Mouse (Mus musculus) G1E (cell line): Measurements from ENCODE around the gene Mrps12. TPM values are rescaled to one million over a fixed set of nuclear protein-coding genes. Genes with fewer than 3 reads are reported as not detected.

ENCODE experiments used
- ATAC-seq: 2 replicates; pipeline ENCODE4 v1.8.0; 2016; ENCODE audit warnings: mild to moderate bottlenecking; ENCODE audit not compliant: insufficient number of reproducible peaks, poor library complexity, low FRiP score, severe bottlenecking; ENCODE audit errors: extremely low read depth
- DNase-seq: peaks from one replicate; pipeline ENCODE4 v3.0.0; 2012; ENCODE audit warnings: low spot score
- H3K27me3 ChIP-seq: 2 replicates; pipeline ENCODE4 v1.6.1; 2012; ENCODE audit warnings: mild to moderate bottlenecking, low read length, inconsistent platforms; ENCODE audit not compliant: insufficient read depth
- H3K36me3 ChIP-seq: replicated peaks from 2 replicates; pipeline ENCODE3; 2012; ENCODE audit warnings: mild to moderate bottlenecking, inconsistent platforms
- H3K4me1 ChIP-seq: 2 replicates; pipeline ENCODE4 v1.6.1; 2012; ENCODE audit warnings: low read depth, low read length, inconsistent platforms, mixed read lengths; ENCODE audit not compliant: insufficient read depth
- H3K4me3 ChIP-seq: 2 replicates; pipeline ENCODE4 v1.5.1; 2012; ENCODE audit warnings: low read depth, mild to moderate bottlenecking, inconsistent platforms, low read length, moderate library complexity, mixed read lengths
- H3K9me3 ChIP-seq: replicated peaks from 2 replicates; pipeline ENCODE4 v1.6.1; 2012; ENCODE audit warnings: inconsistent platforms
- CTCF ChIP-seq: IDR thresholded peaks from 2 replicates; pipeline ENCODE4 v1.5.1; 2012; ENCODE audit warnings: low read depth, low read length, inconsistent platforms, mixed read lengths
- GATA1 ChIP-seq: IDR thresholded peaks from 2 replicates; pipeline ENCODE4 v1.6.1; 2012; ENCODE audit warnings: borderline replicate concordance, low read length, inconsistent platforms, mixed read lengths
- GATA2 ChIP-seq: IDR thresholded peaks from 2 replicates; pipeline ENCODE4 v1.6.1; 2012; ENCODE audit warnings: low read depth, low read length, inconsistent platforms, borderline replicate concordance
- POLR2AphosphoS5 ChIP-seq: IDR thresholded peaks from 2 replicates; pipeline ENCODE4 v1.6.1; 2012; ENCODE audit warnings: low read depth, low read length, inconsistent platforms; ENCODE audit not compliant: insufficient replicate concordance
- TAL1 ChIP-seq: conservative IDR thresholded peaks from 2 replicates; pipeline ENCODE4 v1.6.1; 2012; ENCODE audit warnings: low read depth, low read length, inconsistent platforms, mixed read lengths
- polyA plus RNA-seq: library from polyadenylated mRNA; stranded (reverse); fragments of >175 nt; gene quantifications from 2 replicates; pipeline ENCODE4 v1.2.3, GENCODE M21; 2012
- total RNA-seq, 2 experiments: library from RNA; stranded (forward) in 1 of 2; stranded (reverse) in 1 of 2; fragments of 200-1000 nt in 1 of 2; fragments of >200 nt in 1 of 2; fragmentation: Nextera tagmentation in 1 of 2; gene quantifications; 2 replicates each; pipeline ENCODE4 v1.2.3; 2014 to 2017

Mrps12 gene
- total and polyA plus RNA-seq, 3 experiments = 12.3 to 217 (median 24.8) TPM

DNA sequence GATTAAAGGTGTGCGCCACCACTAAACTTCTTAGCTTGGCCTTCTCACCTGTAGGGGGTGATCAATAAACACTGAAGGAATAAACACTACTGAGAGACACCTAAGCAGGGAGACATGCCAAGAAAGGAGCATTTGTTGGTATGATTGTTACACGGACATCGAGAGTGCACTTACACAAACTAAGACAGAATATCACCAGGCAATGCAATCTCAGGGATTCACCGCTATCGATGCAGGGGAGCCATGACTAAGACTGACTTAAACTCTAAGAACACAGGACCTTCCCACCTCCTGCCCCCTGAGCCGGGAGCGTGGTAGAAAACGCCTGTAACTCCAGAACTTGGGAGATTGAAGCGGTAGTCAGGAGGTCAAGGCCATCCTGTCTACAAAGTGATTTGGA is 671 bp downstream of the Mrps12 start:
- no peaks in the 10 kb centered on the region for H3K27me3 ChIP-seq
- no peaks in the 10 kb centered on the region for H3K9me3 ChIP-seq
- H3K36me3 ChIP-seq = peaks cover 52% of the 10 kb centered on the region
- DNase-seq = no peak
- peaks cover 39% of the 10 kb centered on the region for H3K4me1 ChIP-seq
- no peak for ATAC-seq
- peak overlapping the region; percentile 81 for H3K4me3 ChIP-seq
- no peak for TF ChIP-seq TAL1
- TF ChIP-seq CTCF = no peak

DNA sequence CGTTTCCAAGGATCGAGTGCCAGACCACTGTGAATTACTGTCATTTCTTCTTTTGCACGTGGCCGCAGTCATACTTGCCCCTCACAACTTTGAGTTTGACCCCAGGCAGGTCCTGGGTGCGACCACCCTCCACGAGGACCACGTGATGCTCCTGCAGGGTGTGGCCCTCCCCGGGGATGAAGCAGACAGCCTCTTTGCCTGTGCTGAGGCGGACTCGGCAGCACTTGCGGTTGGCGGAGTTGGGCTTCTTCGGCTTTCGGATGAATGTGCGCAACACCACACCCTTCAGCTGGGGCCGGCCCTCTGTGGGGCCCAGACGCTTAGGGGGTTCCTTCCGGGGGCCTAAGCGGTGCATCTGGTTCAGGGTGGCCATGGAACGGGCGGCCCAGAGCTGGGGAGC is 1.8 kb downstream of the Mrps12 start:
- H3K36me3 ChIP-seq = peaks cover 41% of the 10 kb centered on the region
- H3K4me3 ChIP-seq = peak overlapping the region; percentile 34; the same call in 1 of the 2 replicates
- DNase-seq (no peak), ATAC-seq (no peak)
- TF ChIP-seq TAL1 = no peak
- no peak for TF ChIP-seq POLR2AphosphoS5
- no peak for TF ChIP-seq GATA2
- no peak for TF ChIP-seq CTCF
- H3K4me1 ChIP-seq = peaks cover 42% of the 10 kb centered on the region
- H3K27me3 ChIP-seq = no peaks in the 10 kb centered on the region
- no peaks in the 10 kb centered on the region for H3K9me3 ChIP-seq

- Histone ChIP-seq H3K4me3 (no peak overlapping the region), H3K36me3 (peaks cover 31% of the 10 kb centered on the region), H3K4me1 (peaks cover 19% of the 10 kb centered on the region), H3K27me3 (peaks cover 2% of the 10 kb centered on the region; the same call in 1 of the 2 replicates), H3K9me3 (peaks cover 9% of the 10 kb centered on the region)
- no peak for TF ChIP-seq GATA1
- ATAC-seq = no peak
- DNase-seq = no peak
These were observed 5.9 kb downstream of the Mrps12 start for GRCm38 (mm10) chr7:28735701-28736100.

GRCm38 (mm10) chr7:28733211-28733610 is 8.4 kb downstream of the Mrps12 start:
- DNase-seq (no peak), ATAC-seq (no peak)
- H3K4me3 ChIP-seq = no peak overlapping the region

GRCm38 (mm10) chr7:28732341-28733142 is 9.1 kb downstream of the Mrps12 start:
- ATAC-seq = no peak
- peaks cover 8% of the 10 kb centered on the region; the same call in 1 of the 2 replicates for H3K27me3 ChIP-seq
- H3K36me3 ChIP-seq = peaks cover 5% of the 10 kb centered on the region
- H3K4me3 ChIP-seq = no peak overlapping the region
- TF ChIP-seq CTCF (no peak), TAL1 (no peak), GATA1 (no peak), POLR2AphosphoS5 (no peak), GATA2 (no peak)
- DNase-seq = no peak
- H3K9me3 ChIP-seq = peaks cover 9% of the 10 kb centered on the region
- H3K4me1 ChIP-seq = peaks cover 3% of the 10 kb centered on the region; the same call in 1 of the 2 replicates

More at GRCm38 (mm10) chr7:28733211-28733610, 8.4 kb downstream of the Mrps12 start:
- H3K9me3 ChIP-seq = peaks cover 9% of the 10 kb centered on the region
- peaks cover 7% of the 10 kb centered on the region; the same call in 1 of the 2 replicates for H3K27me3 ChIP-seq
- TF ChIP-seq GATA1 (no peak), POLR2AphosphoS5 (no peak), TAL1 (no peak), CTCF (no peak), GATA2 (no peak)
- H3K4me1 ChIP-seq = peaks cover 3% of the 10 kb centered on the region; the same call in 1 of the 2 replicates
- peaks cover 8% of the 10 kb centered on the region for H3K36me3 ChIP-seq

DNA sequence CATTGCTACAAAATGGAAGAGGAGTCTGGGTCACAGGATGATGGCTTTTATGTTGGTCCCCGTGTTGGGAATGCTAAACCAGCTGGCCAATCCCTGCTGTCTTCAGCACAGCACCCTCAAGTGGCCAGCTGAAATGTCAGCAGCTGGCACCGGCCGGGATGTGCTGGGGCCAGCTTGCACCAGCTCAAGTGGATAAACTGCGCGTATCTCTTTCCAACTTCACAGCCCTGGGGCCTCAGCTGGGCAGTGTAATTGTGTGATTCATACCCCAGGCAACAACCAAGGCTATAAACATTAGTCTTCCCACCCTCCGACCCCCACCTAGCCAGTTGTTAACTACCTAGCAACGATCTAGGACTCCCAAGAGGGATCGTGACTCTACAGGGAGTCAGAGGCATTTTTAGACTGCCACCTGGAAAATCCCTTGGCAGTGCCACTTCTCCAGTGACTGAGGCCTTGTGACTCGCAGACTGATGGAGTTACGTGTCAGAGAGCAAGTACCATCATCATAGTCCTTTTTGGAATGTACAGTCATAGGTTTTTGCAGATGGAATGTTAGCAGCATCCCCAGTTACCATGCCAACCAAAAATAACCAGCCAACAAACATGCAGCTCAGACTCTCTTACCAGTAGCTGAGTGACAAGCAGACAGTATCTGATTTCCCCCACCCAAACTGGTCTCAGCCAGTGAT is 13.8 kb downstream of the Mrps12 start:
- no peak for DNase-seq
- TF ChIP-seq POLR2AphosphoS5 = no peak
- TF ChIP-seq GATA2 = no peak
- TF ChIP-seq GATA1 = no peak
- TF ChIP-seq CTCF = no peak
- TF ChIP-seq TAL1 = no peak
- H3K4me3 ChIP-seq = no peak overlapping the region
- H3K36me3 ChIP-seq = no peaks in the 10 kb centered on the region
- peaks cover 11% of the 10 kb centered on the region for H3K9me3 ChIP-seq
- no peak for ATAC-seq
- H3K27me3 ChIP-seq = peaks cover 7% of the 10 kb centered on the region; the same call in 1 of the 2 replicates
- no peaks in the 10 kb centered on the region for H3K4me1 ChIP-seq
